Mouse (Mus musculus): ENCODE results near the gene Syn3. TPM values are rescaled to one million over a fixed set of nuclear protein-coding genes. Genes with fewer than 3 reads are reported as not detected.
"Not testable (repeated sequence)": the region's sequence is repeated elsewhere in the genome, so short reads cannot be mapped to it uniquely, and the experiment has no call there.

The Syn3 gene
- polyA plus RNA-seq, 1 experiment from 2014 or later, result 7.1 TPM

DNA sequence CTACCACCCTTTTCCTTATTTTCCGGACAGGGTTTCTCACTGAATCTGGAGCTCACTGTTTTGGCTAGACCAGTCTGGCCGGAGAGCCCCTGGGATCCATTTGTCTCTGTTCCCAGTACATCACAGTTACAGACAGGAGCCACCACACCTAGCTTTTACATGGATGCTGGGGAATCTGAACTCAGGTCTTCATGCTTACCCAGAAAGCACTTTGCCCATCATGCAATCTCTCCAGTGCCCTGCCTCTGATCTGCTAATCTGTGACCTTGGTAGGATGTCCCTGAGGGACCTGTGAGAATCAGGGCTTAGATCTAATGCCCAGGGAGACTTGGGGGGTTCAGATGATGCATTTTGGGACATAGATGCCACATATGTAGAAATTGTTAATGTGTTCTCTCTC, 373.3 kb downstream of the Syn3 start:
- DNase-seq (ENCODE audit: low spot score), result no peak
- H3K4me3 ChIP-seq (ENCODE audit: low read depth, low read length), result no peak overlapping the region
- 83% methylated on average over 2 of the region's 2 CpGs for WGBS
- no peaks in the 10 kb centered on the region for H3K36me3 ChIP-seq (ENCODE audit: control insufficient read depth, insufficient read depth, low read length)
- no peak for ATAC-seq (replicated peaks; ENCODE audit: low FRiP score)
- no peak overlapping the region for H3K4me2 ChIP-seq (ENCODE audit: low read depth, low read length, severe bottlenecking)
- H3K27ac ChIP-seq (ENCODE audit: low read depth, low read length), result no peak overlapping the region
- no peaks in the 10 kb centered on the region for H3K27me3 ChIP-seq (ENCODE audit: control insufficient read depth, insufficient read depth, low read length)
- H3K4me1 ChIP-seq (replicated peaks; ENCODE audit: control insufficient read depth, insufficient read depth, low read length), result no peaks in the 10 kb centered on the region
- H3K9ac ChIP-seq (ENCODE audit: low read length), result no peak overlapping the region
- H3K9me3 ChIP-seq (ENCODE audit: control insufficient read depth, low read length), result no peaks in the 10 kb centered on the region

DNA sequence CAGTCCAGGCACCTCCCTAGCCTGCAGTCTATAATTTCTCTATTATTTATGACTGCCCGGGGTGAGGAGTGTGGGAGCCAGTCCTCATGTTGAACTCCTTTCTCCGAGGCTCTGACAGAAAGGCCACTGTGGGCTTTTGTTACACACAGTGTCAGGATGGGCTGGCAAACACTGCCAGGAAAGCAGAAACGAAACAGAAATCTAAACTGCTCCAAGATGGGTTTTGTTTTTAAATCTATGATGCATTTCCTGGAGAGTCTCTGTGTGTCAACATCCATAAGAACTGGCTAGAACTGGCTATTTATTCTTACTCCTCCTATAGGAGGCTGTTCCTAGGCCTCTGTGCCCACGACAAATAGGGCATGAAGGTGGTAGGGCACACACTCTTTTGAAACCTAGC, 374.6 kb downstream of the Syn3 start:
- no peak overlapping the region for H3K4me3 ChIP-seq (ENCODE audit: low read depth, low read length)
- no peak overlapping the region for H3K9ac ChIP-seq (ENCODE audit: low read length)
- H3K4me2 ChIP-seq (ENCODE audit: low read depth, low read length, severe bottlenecking), result no peak overlapping the region
- DNase-seq (ENCODE audit: low spot score), result no peak
- no peaks in the 10 kb centered on the region for H3K9me3 ChIP-seq (ENCODE audit: control insufficient read depth, low read length)
- ATAC-seq (replicated peaks; ENCODE audit: low FRiP score), result no peak
- no peaks in the 10 kb centered on the region for H3K36me3 ChIP-seq (ENCODE audit: control insufficient read depth, insufficient read depth, low read length)
- H3K4me1 ChIP-seq (replicated peaks; ENCODE audit: control insufficient read depth, insufficient read depth, low read length), result no peaks in the 10 kb centered on the region
- H3K27ac ChIP-seq (ENCODE audit: low read depth, low read length), result no peak overlapping the region
- 80% methylated on average over 4 of the region's 4 CpGs for WGBS
- H3K27me3 ChIP-seq (ENCODE audit: control insufficient read depth, insufficient read depth, low read length), result no peaks in the 10 kb centered on the region

GRCm38 (mm10) chr10:86123224-86123623, 375.5 kb downstream of the Syn3 start:
- H3K27me3 ChIP-seq (ENCODE audit: control insufficient read depth, insufficient read depth, low read length), result no peaks in the 10 kb centered on the region
- no peaks in the 10 kb centered on the region for H3K9me3 ChIP-seq (ENCODE audit: control insufficient read depth, low read length)
- no peak overlapping the region for H3K27ac ChIP-seq (ENCODE audit: low read depth, low read length)
- ATAC-seq (replicated peaks; ENCODE audit: low FRiP score) (no peak), DNase-seq (ENCODE audit: low spot score) (no peak)
- H3K4me2 ChIP-seq (ENCODE audit: low read depth, low read length, severe bottlenecking), result no peak overlapping the region
- WGBS, result 89% methylated on average over 2 of the region's 2 CpGs
- no peak overlapping the region for H3K4me3 ChIP-seq (ENCODE audit: low read depth, low read length)
- no peaks in the 10 kb centered on the region for H3K4me1 ChIP-seq (replicated peaks; ENCODE audit: control insufficient read depth, insufficient read depth, low read length)
- H3K36me3 ChIP-seq (ENCODE audit: control insufficient read depth, insufficient read depth, low read length), result no peaks in the 10 kb centered on the region
- H3K9ac ChIP-seq (ENCODE audit: low read length), result no peak overlapping the region

GRCm38 (mm10) chr10:86122456-86122855, 376.2 kb downstream of the Syn3 start:
- DNase-seq (ENCODE audit: low spot score); H3K4me3 ChIP-seq (ENCODE audit: low read depth, low read length); ATAC-seq (replicated peaks; ENCODE audit: low FRiP score); H3K9me3 ChIP-seq (ENCODE audit: control insufficient read depth, low read length); H3K4me1 ChIP-seq (replicated peaks; ENCODE audit: control insufficient read depth, insufficient read depth, low read length); H3K36me3 ChIP-seq (ENCODE audit: control insufficient read depth, insufficient read depth, low read length); H3K4me2 ChIP-seq (ENCODE audit: low read depth, low read length, severe bottlenecking); H3K27me3 ChIP-seq (ENCODE audit: control insufficient read depth, insufficient read depth, low read length); H3K27ac ChIP-seq (ENCODE audit: low read depth, low read length); H3K9ac ChIP-seq (ENCODE audit: low read length): not testable (repeated sequence)
- 93% methylated on average over 10 of the region's 10 CpGs for WGBS

GRCm38 (mm10) chr10:86116268-86116667, 382.4 kb downstream of the Syn3 start:
- Histone ChIP-seq H3K4me3 (ENCODE audit: low read depth, low read length) (no peak overlapping the region), H3K9me3 (ENCODE audit: control insufficient read depth, low read length) (no peaks in the 10 kb centered on the region)
- WGBS, result 78% methylated on average over 2 of the region's 2 CpGs

DNA sequence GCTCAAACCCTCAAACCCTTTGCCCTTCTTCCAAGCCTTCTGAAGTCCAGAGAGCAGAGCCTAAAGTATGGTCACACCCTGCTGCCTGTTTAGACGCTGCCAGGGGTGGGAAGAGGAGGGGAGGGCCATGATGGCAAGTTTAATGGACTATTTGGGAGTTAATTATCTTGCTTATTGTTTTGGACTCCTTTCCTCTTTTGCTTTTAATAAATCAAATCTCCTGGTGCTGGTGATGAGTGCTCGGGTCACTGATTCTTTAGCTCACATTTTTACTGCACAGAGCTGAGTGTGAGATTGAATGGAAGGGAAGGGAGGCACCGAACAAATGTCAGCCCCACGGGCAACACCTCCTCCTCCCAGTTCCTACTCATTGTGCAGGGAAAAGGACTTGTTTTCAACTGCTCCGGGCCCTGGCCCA, 384.3 kb downstream of the Syn3 start:
- Histone ChIP-seq H3K27me3 (ENCODE audit: control insufficient read depth, insufficient read depth, low read length) (no peaks in the 10 kb centered on the region), H3K27ac (ENCODE audit: low read depth, low read length) (no peak overlapping the region), H3K9me3 (ENCODE audit: control insufficient read depth, low read length) (no peaks in the 10 kb centered on the region), H3K36me3 (ENCODE audit: control insufficient read depth, insufficient read depth, low read length) (no peaks in the 10 kb centered on the region), H3K4me2 (ENCODE audit: low read depth, low read length, severe bottlenecking) (no peak overlapping the region), H3K4me3 (ENCODE audit: low read depth, low read length) (no peak overlapping the region), H3K9ac (ENCODE audit: low read length) (no peak overlapping the region), H3K4me1 (replicated peaks; ENCODE audit: control insufficient read depth, insufficient read depth, low read length) (no peaks in the 10 kb centered on the region)
- no peak for DNase-seq (ENCODE audit: low spot score)
- WGBS, result 35% methylated on average over 5 of the region's 5 CpGs
- no peak for ATAC-seq (replicated peaks; ENCODE audit: low FRiP score)

More at GRCm38 (mm10) chr10:86116268-86116667, 382.4 kb downstream of the Syn3 start:
- Histone ChIP-seq H3K27me3 (ENCODE audit: control insufficient read depth, insufficient read depth, low read length) (no peaks in the 10 kb centered on the region), H3K9ac (ENCODE audit: low read length) (no peak overlapping the region), H3K4me2 (ENCODE audit: low read depth, low read length, severe bottlenecking) (no peak overlapping the region), H3K36me3 (ENCODE audit: control insufficient read depth, insufficient read depth, low read length) (no peaks in the 10 kb centered on the region), H3K27ac (ENCODE audit: low read depth, low read length) (no peak overlapping the region), H3K4me1 (replicated peaks; ENCODE audit: control insufficient read depth, insufficient read depth, low read length) (no peaks in the 10 kb centered on the region)
- ATAC-seq (replicated peaks; ENCODE audit: low FRiP score), result no peak
- no peak for DNase-seq (ENCODE audit: low spot score)

- no peaks in the 10 kb centered on the region for H3K27me3 ChIP-seq (ENCODE audit: control insufficient read depth, insufficient read depth, low read length)
- DNase-seq (ENCODE audit: low spot score) (no peak), ATAC-seq (replicated peaks; ENCODE audit: low FRiP score) (no peak)
- H3K4me1 ChIP-seq (replicated peaks; ENCODE audit: control insufficient read depth, insufficient read depth, low read length), result no peaks in the 10 kb centered on the region
- 90% methylated on average over 4 of the region's 4 CpGs for WGBS
- H3K9ac ChIP-seq (ENCODE audit: low read length), result no peak overlapping the region
- no peak overlapping the region for H3K27ac ChIP-seq (ENCODE audit: low read depth, low read length)
- no peak overlapping the region for H3K4me3 ChIP-seq (ENCODE audit: low read depth, low read length)
- H3K4me2 ChIP-seq (ENCODE audit: low read depth, low read length, severe bottlenecking), result no peak overlapping the region
- no peaks in the 10 kb centered on the region for H3K9me3 ChIP-seq (ENCODE audit: control insufficient read depth, low read length)
- no peaks in the 10 kb centered on the region for H3K36me3 ChIP-seq (ENCODE audit: control insufficient read depth, insufficient read depth, low read length)
Observed at GRCm38 (mm10) chr10:86108797-86109196, 389.9 kb downstream of the Syn3 start.

- H3K9ac ChIP-seq (ENCODE audit: low read length), result no peak overlapping the region
- 94% methylated on average over 4 of the region's 4 CpGs for WGBS
- ATAC-seq (replicated peaks; ENCODE audit: low FRiP score) (no peak), DNase-seq (ENCODE audit: low spot score) (no peak)
- H3K9me3 ChIP-seq (ENCODE audit: control insufficient read depth, low read length), result no peaks in the 10 kb centered on the region
- no peak overlapping the region for H3K4me3 ChIP-seq (ENCODE audit: low read depth, low read length)
- no peaks in the 10 kb centered on the region for H3K36me3 ChIP-seq (ENCODE audit: control insufficient read depth, insufficient read depth, low read length)
- H3K27me3 ChIP-seq (ENCODE audit: control insufficient read depth, insufficient read depth, low read length), result no peaks in the 10 kb centered on the region
- no peak overlapping the region for H3K4me2 ChIP-seq (ENCODE audit: low read depth, low read length, severe bottlenecking)
- H3K4me1 ChIP-seq (replicated peaks; ENCODE audit: control insufficient read depth, insufficient read depth, low read length), result no peaks in the 10 kb centered on the region
- H3K27ac ChIP-seq (ENCODE audit: low read depth, low read length), result no peak overlapping the region
Observed at GRCm38 (mm10) chr10:86107681-86108080, 391.0 kb downstream of the Syn3 start.

DNA sequence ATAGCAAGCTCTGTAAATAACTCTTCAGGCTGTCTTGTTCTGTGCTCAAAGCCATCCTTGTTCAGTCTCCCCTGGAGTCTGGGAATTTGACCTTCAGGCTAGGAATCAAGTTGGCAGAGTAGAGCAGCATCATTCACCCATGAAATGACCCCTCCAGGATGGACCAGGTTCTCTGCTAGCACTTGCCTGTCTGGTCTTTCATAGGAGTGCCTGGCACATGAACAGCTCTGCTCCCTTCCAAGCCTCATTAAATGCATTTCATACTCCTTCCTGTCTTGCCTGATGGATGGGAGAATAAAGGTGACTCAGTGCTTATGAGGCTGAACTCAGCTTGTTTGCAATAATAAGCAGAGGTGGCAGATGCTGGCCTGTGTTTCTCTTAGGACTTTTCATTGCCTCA, 394.7 kb downstream of the Syn3 start:
- Histone ChIP-seq H3K4me2 (ENCODE audit: low read depth, low read length, severe bottlenecking) (no peak overlapping the region), H3K9ac (ENCODE audit: low read length) (no peak overlapping the region), H3K27me3 (ENCODE audit: control insufficient read depth, insufficient read depth, low read length) (no peaks in the 10 kb centered on the region), H3K9me3 (ENCODE audit: control insufficient read depth, low read length) (no peaks in the 10 kb centered on the region; the same call in 1 of the 2 replicates), H3K27ac (ENCODE audit: low read depth, low read length) (no peak overlapping the region), H3K36me3 (ENCODE audit: control insufficient read depth, insufficient read depth, low read length) (no peaks in the 10 kb centered on the region), H3K4me1 (replicated peaks; ENCODE audit: control insufficient read depth, insufficient read depth, low read length) (no peaks in the 10 kb centered on the region), H3K4me3 (ENCODE audit: low read depth, low read length) (no peak overlapping the region)
- DNase-seq (ENCODE audit: low spot score) (no peak), ATAC-seq (replicated peaks; ENCODE audit: low FRiP score) (no peak)
